Mouse (Mus musculus) limb, embryonic 14.5 days (tissue): ENCODE data around the gene Map7. TPM values are rescaled to one million over a fixed set of nuclear protein-coding genes. Genes with fewer than 3 reads are reported as not detected.

Experiments
- ATAC-seq: fragments of 200-750 bp; cut with Nextera tagmentation; 2 replicates; pipeline ENCODE4 v1.8.0; 2017; ENCODE audit warnings: low read depth, moderate number of reproducible peaks, moderate TSS enrichment; ENCODE audit not compliant: low FRiP score
- DNase-seq: peaks from one replicate; pipeline ENCODE4 v3.0.0-alpha.2; 2015; ENCODE audit warnings: low spot score
- H3K27ac ChIP-seq: fragments of 300-500 bp; sonication (generic); replicated peaks from 2 replicates; pipeline ENCODE4 v1.5.1; 2014; ENCODE audit warnings: low read depth, mild to moderate bottlenecking, low read length, moderate library complexity, mixed read lengths
- H3K27me3 ChIP-seq: fragments of 300-500 bp; sonication (generic); 2 replicates; pipeline ENCODE4 v1.6.1; 2014; ENCODE audit warnings: low read length, mixed read lengths; ENCODE audit not compliant: control insufficient read depth, insufficient read depth
- H3K36me3 ChIP-seq: fragments of 300-500 bp; sonication (generic); 2 replicates; pipeline ENCODE4 v1.6.1; 2014; ENCODE audit warnings: mild to moderate bottlenecking, low read length, moderate library complexity, mixed read lengths; ENCODE audit not compliant: control insufficient read depth, insufficient read depth
- H3K4me1 ChIP-seq: fragments of 300-500 bp; sonication (generic); 2 replicates; pipeline ENCODE4 v1.6.1; 2014; ENCODE audit warnings: antibody characterized with exemption, low read length, mixed read lengths; ENCODE audit not compliant: control insufficient read depth, insufficient read depth
- H3K4me2 ChIP-seq: fragments of 300-500 bp; sonication (generic); replicated peaks from 2 replicates; pipeline ENCODE4 v1.6.1; 2014; ENCODE audit warnings: low read depth, mild to moderate bottlenecking, low read length, moderate library complexity; ENCODE audit not compliant: severe bottlenecking
- H3K4me3 ChIP-seq: fragments of 300-500 bp; sonication (generic); replicated peaks from 2 replicates; pipeline ENCODE4 v1.5.1; 2014; ENCODE audit warnings: low read length
- H3K9ac ChIP-seq: fragments of 300-500 bp; sonication (generic); 2 replicates; pipeline ENCODE4 v1.6.1; 2014; ENCODE audit warnings: mild to moderate bottlenecking, low read depth, low read length, moderate library complexity; ENCODE audit not compliant: severe bottlenecking
- H3K9me3 ChIP-seq: fragments of 300-500 bp; sonication (generic); 2 replicates; pipeline ENCODE4 v1.6.1; 2016; ENCODE audit warnings: low read length; ENCODE audit not compliant: control insufficient read depth
- POLR2A ChIP-seq: fragments of 200-500 bp; IDR thresholded peaks from 2 replicates; pipeline ENCODE4 v1.8.0; 2012; ENCODE audit warnings: inconsistent platforms, mild to moderate bottlenecking, moderate library complexity, borderline replicate concordance; ENCODE audit not compliant: insufficient read depth, insufficient read length; ENCODE audit errors: extremely low read depth
- WGBS: fragments of 180-500 bp; shearing (Covaris S2); extraction: QIAGEN DNeasy Blood & Tissue Kit; methylation state at CpG from one replicate; pipeline ENCODE4 v1.1.7; 2014; 5-methylcytosine and 5-hydroxymethylcytosine counted together
- polyA plus RNA-seq, 2 experiments: library from polyadenylated mRNA; depleted of rRNA in 1 of 2; stranded (reverse) in 1 of 2; unstranded in 1 of 2; fragments of >200 nt; fragmentation: Nextera tagmentation in 1 of 2; extraction: Ambion mirVana in 1 of 2; gene quantifications; 2 replicates each; pipeline versions ENCODE4 v1.2.1 to v1.2.3; 2012 to 2014

Gene Map7
- polyA plus RNA-seq, 2 experiments: 6.2 to 9.7 TPM

GRCm38 (mm10) chr10:20155401-20155800 is 7.1 kb downstream of the Map7 start:
- Histone ChIP-seq H3K9me3 (no peaks in the 10 kb centered on the region), H3K4me3 (no peak overlapping the region)
- TF ChIP-seq POLR2A: no peak

GRCm38 (mm10) chr10:20157021-20157726 is 8.9 kb downstream of the Map7 start:
- 79% methylated on average over 8 of the region's 8 CpGs for WGBS
- Histone ChIP-seq H3K4me2 (no peak overlapping the region), H3K27ac (no peak overlapping the region), H3K27me3 (no peaks in the 10 kb centered on the region), H3K4me3 (no peak overlapping the region), H3K36me3 (no peaks in the 10 kb centered on the region), H3K9ac (no peak overlapping the region), H3K9me3 (no peaks in the 10 kb centered on the region), H3K4me1 (no peaks in the 10 kb centered on the region)
- DNase-seq: no peak
- no peak for TF ChIP-seq POLR2A
- no peak for ATAC-seq

More at GRCm38 (mm10) chr10:20155401-20155800, 7.1 kb downstream of the Map7 start:
- ATAC-seq (no peak), DNase-seq (no peak)
- Histone ChIP-seq H3K4me2 (no peak overlapping the region), H3K36me3 (no peaks in the 10 kb centered on the region), H3K27ac (no peak overlapping the region), H3K9ac (no peak overlapping the region), H3K27me3 (peaks cover 6% of the 10 kb centered on the region; the same call in 1 of the 2 replicates), H3K4me1 (no peaks in the 10 kb centered on the region)
- WGBS: 82% methylated on average over 7 of the region's 7 CpGs

DNA sequence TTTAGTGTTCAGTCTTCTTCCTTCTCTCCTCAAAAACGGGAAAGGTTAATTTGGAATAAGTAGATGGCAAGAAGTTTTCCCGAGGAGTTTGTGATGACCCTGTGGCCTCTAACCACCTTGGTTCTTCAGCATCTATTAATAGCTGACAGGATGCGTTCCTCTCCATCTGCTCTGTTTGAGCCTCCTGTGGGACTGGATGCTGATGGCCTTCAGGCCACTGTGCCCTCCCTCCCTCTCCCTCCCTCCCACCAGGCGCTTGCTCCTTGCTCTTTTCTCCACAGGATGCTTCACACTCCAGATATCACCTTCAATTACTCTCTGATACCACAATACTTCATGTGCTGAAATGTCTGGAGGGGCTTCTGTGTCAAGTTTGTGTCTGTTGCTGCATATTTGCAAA is 10.5 kb downstream of the Map7 start:
- Histone ChIP-seq H3K4me3 (no peak overlapping the region), H3K9me3 (no peaks in the 10 kb centered on the region), H3K4me1 (peaks cover 4% of the 10 kb centered on the region; the same call in 1 of the 2 replicates), H3K27me3 (no peaks in the 10 kb centered on the region), H3K9ac (no peak overlapping the region), H3K36me3 (no peaks in the 10 kb centered on the region), H3K27ac (no peak overlapping the region), H3K4me2 (no peak overlapping the region)
- ATAC-seq (no peak), DNase-seq (no peak)
- 49% methylated on average over 4 of the region's 4 CpGs for WGBS
- TF ChIP-seq POLR2A: no peak

DNA sequence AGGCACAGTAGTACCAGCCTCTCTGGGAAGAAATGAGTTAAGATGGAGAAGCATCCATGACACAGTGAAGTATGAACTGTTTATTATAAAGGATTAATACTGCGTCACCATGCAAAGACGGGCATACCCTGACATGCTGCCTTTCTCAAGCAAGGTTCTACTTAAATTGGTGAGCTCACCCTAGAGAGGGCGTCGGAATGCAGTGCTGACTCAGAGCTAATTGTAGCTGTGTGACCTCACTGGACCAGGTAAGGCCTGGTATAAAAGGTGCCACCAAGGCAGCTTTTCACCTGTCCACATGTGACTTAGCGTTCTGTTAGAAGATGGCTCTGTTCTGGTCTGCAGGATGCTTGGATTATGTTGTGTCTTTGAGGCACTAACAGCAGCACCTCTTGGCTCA is 11.0 kb downstream of the Map7 start:
- 79% methylated on average over 5 of the region's 5 CpGs for WGBS
- Histone ChIP-seq H3K4me1 (peaks cover 4% of the 10 kb centered on the region; the same call in 1 of the 2 replicates), H3K36me3 (no peaks in the 10 kb centered on the region), H3K9ac (no peak overlapping the region), H3K4me3 (no peak overlapping the region), H3K4me2 (no peak overlapping the region), H3K27ac (no peak overlapping the region), H3K9me3 (no peaks in the 10 kb centered on the region), H3K27me3 (no peaks in the 10 kb centered on the region)
- DNase-seq (no peak), ATAC-seq (no peak)
- TF ChIP-seq POLR2A: no peak

DNA sequence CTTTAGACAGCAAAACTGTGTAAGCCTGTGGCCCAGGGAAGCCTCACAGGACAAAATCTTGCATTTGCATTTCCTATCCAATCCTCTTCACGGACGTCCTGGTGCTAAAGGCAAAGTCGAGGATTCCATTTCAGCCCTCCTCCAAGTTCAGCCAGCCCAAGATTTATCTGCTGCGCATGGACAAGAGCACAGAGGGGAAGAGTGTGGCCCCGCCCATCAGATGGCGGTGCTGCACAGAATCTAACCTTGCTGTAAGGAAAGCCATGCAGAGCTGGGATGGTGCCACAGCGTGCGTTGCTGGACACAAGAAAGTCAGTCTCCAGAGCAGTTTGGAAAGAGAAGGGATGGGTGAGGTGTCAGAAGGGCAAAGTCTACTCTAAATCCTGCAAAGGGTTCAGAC is 12.6 kb downstream of the Map7 start:
- Histone ChIP-seq H3K9me3 (no peaks in the 10 kb centered on the region), H3K9ac (no peak overlapping the region), H3K4me3 (no peak overlapping the region), H3K36me3 (no peaks in the 10 kb centered on the region), H3K4me2 (no peak overlapping the region), H3K27me3 (no peaks in the 10 kb centered on the region), H3K4me1 (peaks cover 4% of the 10 kb centered on the region; the same call in 1 of the 2 replicates), H3K27ac (no peak overlapping the region)
- DNase-seq: no peak
- ATAC-seq: no peak
- TF ChIP-seq POLR2A: no peak
- 52% methylated on average over 8 of the region's 8 CpGs for WGBS
